Mouse (Mus musculus): Measurements from ENCODE around the gene Gm42906. TPM values are rescaled to one million over a fixed set of nuclear protein-coding genes. Genes with fewer than 3 reads are reported as not detected.
A peak's percentile ranks its signal among the peaks of the same experiment; 100 is the strongest.

The Gm42906 gene
- total RNA-seq (2021) = 1 to 10 TPM in 1 of 2 experiments, not detected in 1; 1.3 TPM

DNA sequence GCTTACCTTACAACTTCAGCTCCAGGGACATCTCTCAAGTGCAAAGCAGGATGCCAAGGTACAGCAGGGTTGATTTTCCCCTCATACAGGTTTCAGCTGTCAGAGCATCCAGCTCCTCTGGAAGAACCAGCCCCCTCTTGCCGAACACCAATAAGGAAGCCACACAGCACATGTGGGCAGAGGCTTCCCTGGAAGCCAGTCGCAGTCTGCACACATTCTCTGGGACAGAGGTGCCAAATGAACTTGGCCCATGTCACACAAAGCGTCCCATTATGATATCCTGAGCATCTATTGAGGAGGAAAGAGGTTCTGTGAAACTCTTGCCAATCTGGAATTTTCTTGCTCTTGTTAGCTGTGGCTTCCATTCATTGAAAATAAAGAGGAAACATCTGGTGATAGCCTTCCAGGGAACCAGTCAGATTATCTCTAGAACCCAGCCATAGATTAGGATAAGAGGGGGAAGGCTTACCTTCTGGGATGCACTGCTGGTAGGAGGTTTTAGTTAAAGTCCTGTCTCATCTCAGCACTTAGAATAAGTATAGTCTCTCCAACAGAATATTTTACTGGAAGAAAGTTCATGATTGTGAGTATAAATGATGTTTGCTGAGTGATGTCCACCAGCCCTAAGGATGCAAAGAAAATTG, at the start of gene Gm42906:
Gm42906 (minus strand) TSS at position 51 of the 644 bp plus-strand sequence.
- DNase-seq (ENCODE audit: extremely low spot score in 1 of 2, low spot score in 2 of 2) = no peak
- intact Hi-C loops (cut with DNase I) = no loop called here

GRCm38 (mm10) chr5:151445695-151446094, 17.7 kb upstream of the Gm42906 start:
- intact Hi-C loops (cut with DNase I) = no loop called here

GRCm38 (mm10) chr5:151435106-151435505, 7.1 kb upstream of the Gm42906 start:
- intact Hi-C loops (cut with DNase I) = no loop called here
- no peak for DNase-seq (ENCODE audit: extremely low spot score in 1 of 2, low spot score in 2 of 2)

More at GRCm38 (mm10) chr5:151445695-151446094, 17.7 kb upstream of the Gm42906 start:
- no peak for DNase-seq (ENCODE audit: extremely low spot score in 1 of 2, low spot score in 2 of 2)

DNA sequence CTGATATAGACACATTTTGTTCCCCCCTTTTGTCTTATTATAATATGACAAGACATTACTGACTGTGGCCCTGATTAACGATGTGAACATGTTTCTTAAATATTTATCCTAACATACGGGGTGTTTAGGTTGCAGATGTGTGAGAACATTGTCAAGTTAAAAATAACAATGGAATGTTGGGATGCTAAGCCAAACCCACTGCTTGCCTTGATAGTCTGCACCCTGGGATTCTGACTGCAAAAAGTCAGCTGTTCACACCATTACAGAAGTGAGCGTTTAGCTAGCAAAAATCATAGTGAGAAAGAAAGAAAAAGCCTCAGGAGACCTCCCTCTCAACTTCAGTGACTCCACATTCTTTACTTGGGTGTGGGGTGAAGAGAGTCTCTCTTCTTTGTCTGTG, 1.5 kb downstream of the Gm42906 start:
- no peak for DNase-seq (ENCODE audit: extremely low spot score in 1 of 2, low spot score in 2 of 2)
- intact Hi-C loops (cut with DNase I) = no loop called here

DNA sequence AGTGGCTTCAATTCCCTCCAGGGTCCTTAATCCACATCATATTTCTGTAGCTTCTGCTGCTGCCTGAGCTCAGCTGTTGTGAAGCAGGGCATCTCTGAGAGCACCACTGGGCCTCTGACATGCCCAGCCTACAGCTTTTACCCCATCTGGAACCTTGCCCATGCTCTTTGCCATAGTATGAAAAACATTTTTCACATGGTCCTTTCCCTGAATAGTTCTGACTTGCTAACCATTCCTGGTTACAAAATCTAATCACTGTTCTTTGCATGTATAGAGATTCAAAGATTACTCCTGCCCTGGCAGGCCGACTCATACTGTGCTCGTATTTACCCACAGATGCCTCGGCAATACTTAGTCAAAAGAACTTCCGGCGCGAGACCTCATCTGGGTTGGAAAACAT, 5.3 kb downstream of the Gm42906 start:
- no peak for DNase-seq (ENCODE audit: extremely low spot score in 1 of 2, low spot score in 2 of 2)
- intact Hi-C loops (cut with DNase I) = no loop called here

- intact Hi-C loops (cut with DNase I) = no loop called here
- peak in 1 of 2 experiments; percentile 37 for DNase-seq (ENCODE audit: extremely low spot score in 1 of 2, low spot score in 2 of 2)
Measured at GRCm38 (mm10) chr5:151421859-151422258, 6.1 kb downstream of the Gm42906 start.

- intact Hi-C loops (cut with DNase I) = no loop called here
- no peak for DNase-seq (ENCODE audit: extremely low spot score in 1 of 2, low spot score in 2 of 2)
Measured at GRCm38 (mm10) chr5:151418551-151418950, 9.4 kb downstream of the Gm42906 start.

GRCm38 (mm10) chr5:151417421-151418038, 10.4 kb downstream of the Gm42906 start:
- intact Hi-C loops (cut with DNase I) = no loop called here
- DNase-seq (ENCODE audit: extremely low spot score in 1 of 2, low spot score in 2 of 2) = no peak

DNA sequence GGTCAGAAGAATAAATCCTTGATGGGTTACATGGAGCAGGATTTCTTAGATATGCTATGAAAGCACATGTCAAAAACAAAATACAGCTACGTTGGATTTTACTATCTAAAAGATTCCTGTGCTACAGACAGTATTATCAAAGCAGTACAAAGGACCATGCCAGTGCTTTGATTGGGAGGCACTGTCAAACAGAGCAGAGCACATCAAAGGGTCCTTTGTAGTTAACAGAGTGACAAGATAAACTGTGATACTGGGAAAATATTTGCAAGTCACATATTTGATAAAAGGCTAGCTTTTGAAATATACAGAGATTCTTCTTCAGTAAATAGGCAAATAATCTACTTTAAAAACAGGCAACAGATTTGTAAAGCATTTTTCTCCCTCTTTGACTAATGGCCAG, 11.0 kb downstream of the Gm42906 start:
- intact Hi-C loops (cut with DNase I) = no loop called here
- no peak for DNase-seq (ENCODE audit: extremely low spot score in 1 of 2, low spot score in 2 of 2)

GRCm38 (mm10) chr5:151413617-151414016, 14.3 kb downstream of the Gm42906 start:
- no peak for DNase-seq (ENCODE audit: extremely low spot score in 1 of 2, low spot score in 2 of 2)
- intact Hi-C loops (cut with DNase I) = no loop called here

DNA sequence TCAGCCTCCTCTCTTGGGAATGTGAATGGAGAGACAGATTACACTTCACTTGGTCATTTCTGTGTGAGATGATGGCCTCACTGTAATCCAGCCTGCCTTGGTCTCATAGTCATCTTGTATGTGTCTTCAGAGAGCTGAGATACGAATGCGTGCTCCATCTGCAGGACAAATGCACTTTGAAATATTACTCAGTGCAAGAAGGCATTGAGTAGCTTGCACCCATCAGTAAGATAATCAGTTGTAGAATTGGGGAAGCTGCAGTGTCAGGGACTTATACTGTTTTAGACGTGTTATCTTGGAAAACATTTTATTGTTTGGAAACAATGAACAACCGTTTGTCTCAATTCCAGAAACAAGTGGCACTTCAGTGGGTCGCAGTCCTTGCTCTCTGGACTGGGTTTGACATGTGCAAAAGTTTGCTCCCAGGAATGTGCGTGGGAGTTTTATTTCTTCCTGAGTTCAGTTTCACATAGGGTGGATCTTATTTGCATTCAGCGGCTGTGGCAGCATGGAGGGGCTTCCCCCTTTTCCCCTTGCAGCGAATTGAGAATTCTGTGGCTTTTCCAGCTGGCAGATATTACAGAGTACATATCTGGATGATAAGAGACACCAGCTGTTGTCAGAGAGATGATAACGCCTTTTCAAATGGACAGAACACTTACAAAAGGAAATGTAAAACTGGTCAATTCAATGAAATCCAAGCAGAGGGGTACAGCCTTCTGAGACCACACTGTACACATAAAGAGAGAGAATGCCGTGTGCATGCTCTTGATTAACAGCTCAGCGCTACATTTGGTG, 15.1 kb downstream of the Gm42906 start:
- intact Hi-C loops (cut with DNase I) = no loop called here
- no peak for DNase-seq (ENCODE audit: extremely low spot score in 1 of 2, low spot score in 2 of 2)

DNA sequence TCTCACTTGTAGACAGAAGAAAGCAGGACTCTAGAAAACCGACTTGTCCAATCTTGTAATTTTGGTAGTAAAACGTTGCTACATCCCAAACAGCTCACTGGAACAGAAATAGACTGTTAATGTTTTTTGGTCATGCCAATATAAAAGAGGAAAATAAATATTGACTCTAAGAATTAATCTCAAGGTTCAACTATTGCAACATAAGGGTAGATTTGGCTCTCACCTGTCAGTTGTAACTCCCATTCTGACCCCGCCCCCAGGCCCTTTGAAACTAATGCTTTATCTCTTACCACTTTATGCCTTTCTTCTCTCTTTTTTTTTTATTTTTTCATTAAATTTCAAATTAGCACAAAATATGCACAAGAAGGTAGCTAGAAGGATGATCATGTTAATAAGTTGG, 18.0 kb downstream of the Gm42906 start:
- intact Hi-C loops (cut with DNase I) = no loop called here
- no peak for DNase-seq (ENCODE audit: extremely low spot score in 1 of 2, low spot score in 2 of 2)

- no peak for DNase-seq (ENCODE audit: extremely low spot score in 1 of 2, low spot score in 2 of 2)
- intact Hi-C loops (cut with DNase I) = no loop called here
Measured at GRCm38 (mm10) chr5:151409282-151409681, 18.7 kb downstream of the Gm42906 start.

DNA sequence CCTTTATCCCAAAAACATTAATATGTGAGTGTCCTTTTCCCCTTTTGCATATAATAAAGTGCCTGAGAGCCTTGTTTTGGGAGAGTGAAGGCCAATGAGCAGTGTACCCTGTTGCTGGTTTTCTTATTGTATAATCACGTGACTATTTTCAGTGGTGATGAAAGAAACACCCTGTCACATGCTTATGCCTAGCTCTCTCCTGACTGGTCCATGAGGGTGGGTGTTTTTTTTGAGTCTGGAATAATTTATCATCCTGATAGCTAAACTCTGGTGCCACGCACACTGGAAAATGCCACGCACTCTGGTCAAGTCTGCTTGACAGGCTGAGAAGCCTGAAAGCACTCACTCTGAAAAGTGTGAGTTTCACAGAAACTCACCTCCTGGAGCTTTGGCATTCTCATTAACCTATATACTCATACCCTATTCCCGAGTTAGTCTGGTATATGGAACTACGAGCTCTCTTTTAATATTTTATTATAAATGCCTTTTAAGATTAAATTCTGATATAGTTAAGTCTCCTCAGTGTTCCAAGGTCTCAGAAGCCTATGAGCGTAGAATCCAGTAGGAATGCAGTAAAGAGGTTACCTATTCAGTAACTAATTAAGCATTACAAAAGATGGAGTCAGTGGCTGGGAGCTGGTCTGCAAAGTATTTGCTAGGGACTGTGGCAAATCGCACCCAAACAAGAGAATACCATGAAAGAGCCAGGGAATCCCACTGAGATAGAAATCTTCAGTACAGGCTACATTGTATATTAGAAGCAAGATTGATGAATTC, 19.7 kb downstream of the Gm42906 start:
- no peak for DNase-seq (ENCODE audit: extremely low spot score in 1 of 2, low spot score in 2 of 2)
- intact Hi-C loops (cut with DNase I) = no loop called here

DNA sequence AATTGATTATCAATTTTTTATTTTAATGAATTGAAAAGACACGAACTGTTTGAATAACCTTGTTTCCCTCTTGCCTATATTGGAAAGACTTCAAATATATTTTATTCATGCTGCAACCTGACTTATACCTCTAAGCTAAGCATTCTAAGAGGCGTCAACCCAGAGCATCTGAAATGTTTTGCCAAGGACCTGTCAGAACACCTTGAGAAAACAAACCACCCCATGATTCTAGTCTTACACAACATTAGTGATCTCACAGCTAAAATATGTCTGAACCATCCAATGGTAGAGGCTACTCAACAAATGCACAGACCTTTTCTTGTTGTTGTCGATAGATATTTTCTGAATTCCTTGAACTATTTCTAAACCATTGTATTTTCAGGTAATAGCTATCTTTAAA, 20.5 kb downstream of the Gm42906 start:
- intact Hi-C loops (cut with DNase I) = no loop called here
- DNase-seq (ENCODE audit: extremely low spot score in 1 of 2, low spot score in 2 of 2) = no peak

GRCm38 (mm10) chr5:151406276-151406675, 21.7 kb downstream of the Gm42906 start:
- DNase-seq (ENCODE audit: extremely low spot score in 1 of 2, low spot score in 2 of 2) = no peak
- intact Hi-C loops (cut with DNase I) = no loop called here

DNA sequence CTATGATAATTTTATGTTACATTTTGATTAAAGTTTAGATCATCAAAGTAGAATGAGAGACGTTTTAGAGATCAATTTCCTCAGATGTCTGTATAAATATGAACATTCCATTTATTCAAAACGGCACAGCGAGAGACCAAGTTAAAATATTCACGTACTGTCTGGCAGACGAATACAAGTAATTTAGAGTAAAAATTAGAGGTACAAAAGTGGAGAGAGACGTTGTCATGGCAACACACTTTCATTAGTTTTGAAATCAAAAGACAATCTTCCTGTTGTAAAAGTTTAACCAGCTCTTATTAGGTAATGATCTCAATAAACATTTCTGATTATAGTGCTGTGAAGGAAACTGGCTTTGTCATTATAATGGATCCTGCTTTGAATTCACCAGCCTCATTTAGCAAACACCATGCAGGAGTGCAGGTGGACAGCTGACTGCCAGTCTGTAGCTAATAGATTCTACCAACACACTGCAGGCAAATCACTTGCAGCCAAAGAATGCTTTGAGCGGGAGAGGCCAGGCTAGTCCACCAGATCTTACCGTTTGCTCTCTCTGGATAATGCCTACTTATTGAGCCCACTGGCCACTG, 22.6 kb downstream of the Gm42906 start:
- DNase-seq (ENCODE audit: extremely low spot score in 1 of 2, low spot score in 2 of 2) = no peak
- intact Hi-C loops (cut with DNase I) = no loop called here

DNA sequence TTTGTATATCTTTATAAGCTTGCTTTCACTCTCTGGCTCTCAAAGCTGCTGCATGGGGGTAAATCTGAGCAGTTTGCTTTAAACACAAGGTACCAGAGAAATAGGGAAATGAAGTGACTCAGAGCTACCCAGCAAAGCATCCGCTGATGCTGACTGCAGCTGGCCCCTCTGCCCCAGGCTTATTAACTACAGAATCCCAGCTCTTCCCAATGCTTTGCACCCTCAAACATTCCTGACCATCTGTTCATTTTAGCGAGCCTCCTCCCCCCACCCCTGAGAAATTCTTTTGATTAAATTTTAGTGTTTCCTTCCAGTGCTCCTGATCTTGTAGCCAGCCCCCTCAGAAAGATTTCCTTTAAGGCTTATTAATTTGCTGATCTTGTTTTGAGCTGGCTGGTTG, 24.4 kb downstream of the Gm42906 start:
- no peak for DNase-seq (ENCODE audit: extremely low spot score in 1 of 2, low spot score in 2 of 2)
- intact Hi-C loops (cut with DNase I) = no loop called here

GRCm38 (mm10) chr5:151400557-151400944, 27.4 kb downstream of the Gm42906 start:
- intact Hi-C loops (cut with DNase I) = no loop called here

More at GRCm38 (mm10) chr5:151400557-151400944, 27.4 kb downstream of the Gm42906 start:
- no peak for DNase-seq (ENCODE audit: extremely low spot score in 1 of 2, low spot score in 2 of 2)
